Mouse (Mus musculus) CD8-positive naive resting alpha-beta T cell, adult 57 days (primary cell): ENCODE measurements around the gene Reg3g. TPM values are rescaled to one million over a fixed set of nuclear protein-coding genes. Genes with fewer than 3 reads are reported as not detected.

ENCODE experiments used
- total RNA-seq: library from RNA; stranded (reverse); gene quantifications from one replicate; pipeline ENCODE4 v1.2.4, GENCODE M21; 2023

Reg3g gene
- not detected for total RNA-seq

GRCm38 (mm10) chr6:78468772-78469171 lies at the start of gene Reg3g:
TSS of gene Reg3g (minus strand) at chr6:78468872.

GRCm38 (mm10) chr6:78422411-78422810 lies 46.3 kb downstream of the Reg3g start, which contains the start of gene Reg1:
TSS of gene Reg1 (plus strand) at chr6:78422711.

Other genes with a start within 250 kb of the Reg3g start
- not detected for gene Reg3b, start 98.2 kb downstream of the Reg3g start, total RNA-seq
- gene Reg3d, start 90.0 kb downstream of the Reg3g start, total RNA-seq = not detected
- not detected for gene Reg3a, start 88.2 kb downstream of the Reg3g start, total RNA-seq
- not detected for gene Reg2, start 73.2 kb downstream of the Reg3g start, total RNA-seq
- 2.6 TPM for gene Reg1, start 46.2 kb downstream of the Reg3g start, total RNA-seq